Mouse (Mus musculus): ENCODE data around the gene Med12l. TPM values are rescaled to one million over a fixed set of nuclear protein-coding genes. Genes with fewer than 3 reads are reported as not detected.

The Med12l gene
- polyA plus RNA-seq, 1 experiment = 0.01 TPM

GRCm38 (mm10) chr3:59328526-59328925 lies 322.9 kb downstream of the Med12l start:
- TF ChIP-seq GATA1 (IDR thresholded peaks at IDR 0.05; ENCODE audit: low read length) = no peak

- no peak for TF ChIP-seq GATA1 (IDR thresholded peaks at IDR 0.05; ENCODE audit: low read length)
Measured at GRCm38 (mm10) chr3:59341647-59342427, 336.2 kb downstream of the Med12l start.

GRCm38 (mm10) chr3:59343026-59343425 lies 337.4 kb downstream of the Med12l start:
- no peak for TF ChIP-seq GATA1 (IDR thresholded peaks at IDR 0.05; ENCODE audit: low read length)

- TF ChIP-seq GATA1 (IDR thresholded peaks at IDR 0.05; ENCODE audit: low read length) = no peak
Measured at GRCm38 (mm10) chr3:59344065-59344905, 338.7 kb downstream of the Med12l start, which contains the start of gene Igsf10. Igsf10 (minus strand) TSS chr3:59344394.

- TF ChIP-seq GATA1 (IDR thresholded peaks at IDR 0.05; ENCODE audit: low read length) = no peak
Measured at GRCm38 (mm10) chr3:59351768-59352167, 346.1 kb downstream of the Med12l start.

- no peak for TF ChIP-seq GATA1 (IDR thresholded peaks at IDR 0.05; ENCODE audit: low read length)
Measured at GRCm38 (mm10) chr3:59354156-59354555, 348.5 kb downstream of the Med12l start.

GRCm38 (mm10) chr3:59360102-59360501 lies 354.5 kb downstream of the Med12l start:
- TF ChIP-seq GATA1 (IDR thresholded peaks at IDR 0.05; ENCODE audit: low read length) = no peak

- TF ChIP-seq GATA1 (IDR thresholded peaks at IDR 0.05; ENCODE audit: low read length) = no peak
Measured at GRCm38 (mm10) chr3:59361895-59362294, 356.3 kb downstream of the Med12l start.

Other genes starting within 250 kb of the Med12l start
- not detected in 2 replicates for gene Mindy4b-ps, start 183.5 kb upstream of the Med12l start, polyA plus RNA-seq (2012)
- gene Clrn1, start 120.5 kb upstream of the Med12l start, polyA plus RNA-seq (2012) = not detected in 2 replicates
- 0.03 TPM in 2 replicates for gene Gpr171, start 96.0 kb downstream of the Med12l start, polyA plus RNA-seq (2012)
- gene P2ry14, start 147.8 kb downstream of the Med12l start, polyA plus RNA-seq (2012) = not detected in 2 replicates
- not detected in 2 replicates for gene Gpr87, start 189.3 kb downstream of the Med12l start, polyA plus RNA-seq (2012)
- gene P2ry13, start 205.1 kb downstream of the Med12l start, polyA plus RNA-seq (2012) = not detected in 2 replicates

Measured in G1E-ER4 (cell line).